Mouse (Mus musculus): ENCODE data around the gene Fignl2. TPM values are rescaled to one million over a fixed set of nuclear protein-coding genes. Genes with fewer than 3 reads are reported as not detected.

Gene Fignl2
- polyA plus RNA-seq, 1 experiment: 2.7 TPM

DNA sequence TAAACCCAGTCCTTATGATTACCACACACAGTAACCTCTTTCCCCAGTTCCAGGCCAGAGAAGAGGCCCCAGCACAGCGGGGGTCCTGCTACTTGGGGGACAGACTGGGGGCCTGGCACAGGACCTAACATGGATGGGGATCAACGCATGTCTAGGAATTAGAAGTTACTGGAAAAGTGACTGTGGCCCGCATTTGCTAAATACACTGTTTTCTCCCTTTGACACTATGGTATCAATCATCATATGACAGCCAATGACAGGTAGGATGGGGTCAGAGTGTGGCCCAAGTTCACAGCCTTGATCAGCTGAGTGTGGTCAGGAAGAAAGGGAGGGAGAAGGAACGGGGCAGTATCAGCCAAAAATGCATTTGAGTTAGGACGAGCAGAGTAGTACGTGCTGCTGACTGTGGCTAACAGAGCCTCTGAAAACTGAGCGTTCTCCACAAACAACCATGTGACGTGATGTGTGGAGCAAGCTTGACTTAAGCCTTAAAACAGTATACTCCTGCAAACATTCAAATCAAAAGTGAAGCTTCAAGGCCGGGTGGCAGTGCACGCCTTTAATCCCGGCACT lies 18.0 kb downstream of the Fignl2 start:
- WGBS: 77% methylated on average over 11 of the region's 11 CpGs
- TF ChIP-seq CTCF (IDR thresholded peaks at IDR 0.05; ENCODE audit: borderline replicate concordance, insufficient read depth, low read depth, low read length) (no peak), POLR2A (IDR thresholded peaks at IDR 0.05; ENCODE audit: borderline replicate concordance, insufficient read depth, low read length) (no peak)
- no peak for DNase-seq
- Histone ChIP-seq H3K27ac (ENCODE audit: insufficient read depth, low read length) (no peak overlapping the region), H3K4me3 (replicated peaks; ENCODE audit: insufficient read depth, low read depth, low read length) (no peak overlapping the region), H3K4me1 (ENCODE audit: control insufficient read depth, insufficient read depth, low read length) (peaks cover 7% of the 10 kb centered on the region), H3K27me3 (ENCODE audit: control insufficient read depth, insufficient read depth, low read length) (no peaks in the 10 kb centered on the region)

- H3K27ac ChIP-seq (ENCODE audit: insufficient read depth, low read length): no peak overlapping the region
- no peaks in the 10 kb centered on the region for H3K27me3 ChIP-seq (ENCODE audit: control insufficient read depth, insufficient read depth, low read length)
- peaks cover under 1% of the 10 kb centered on the region; the same call in 1 of the 2 replicates for H3K4me1 ChIP-seq (ENCODE audit: control insufficient read depth, insufficient read depth, low read length)
- WGBS: 52% methylated on average over 9 of the region's 9 CpGs
- TF ChIP-seq CTCF (IDR thresholded peaks at IDR 0.05; ENCODE audit: borderline replicate concordance, insufficient read depth, low read depth, low read length) (no peak), POLR2A (IDR thresholded peaks at IDR 0.05; ENCODE audit: borderline replicate concordance, insufficient read depth, low read length) (no peak)
- no peak overlapping the region for H3K4me3 ChIP-seq (replicated peaks; ENCODE audit: insufficient read depth, low read depth, low read length)
- DNase-seq: no peak
These were observed 18.6 kb downstream of the Fignl2 start for GRCm38 (mm10) chr15:101059570-101060279.

- Histone ChIP-seq H3K27me3 (ENCODE audit: control insufficient read depth, insufficient read depth, low read length) (peaks cover 5% of the 10 kb centered on the region; the same call in 1 of the 2 replicates), H3K4me1 (ENCODE audit: control insufficient read depth, insufficient read depth, low read length) (no peaks in the 10 kb centered on the region), H3K27ac (ENCODE audit: insufficient read depth, low read length) (no peak overlapping the region), H3K4me3 (replicated peaks; ENCODE audit: insufficient read depth, low read depth, low read length) (no peak overlapping the region)
- WGBS: 46% methylated on average over 10 of the region's 10 CpGs
- no peak for DNase-seq
- TF ChIP-seq CTCF (IDR thresholded peaks at IDR 0.05; ENCODE audit: borderline replicate concordance, insufficient read depth, low read depth, low read length) (peak; percentile 35; the same call in 1 of the 2 replicates), POLR2A (IDR thresholded peaks at IDR 0.05; ENCODE audit: borderline replicate concordance, insufficient read depth, low read length) (no peak)
These were observed 22.1 kb downstream of the Fignl2 start for GRCm38 (mm10) chr15:101056225-101056624.

- 78% methylated on average over 10 of the region's 10 CpGs for WGBS
- DNase-seq: no peak
- no peaks in the 10 kb centered on the region for H3K4me1 ChIP-seq (ENCODE audit: control insufficient read depth, insufficient read depth, low read length)
- no peak overlapping the region for H3K27ac ChIP-seq (ENCODE audit: insufficient read depth, low read length)
- peaks cover 5% of the 10 kb centered on the region; the same call in 1 of the 2 replicates for H3K27me3 ChIP-seq (ENCODE audit: control insufficient read depth, insufficient read depth, low read length)
- no peak overlapping the region for H3K4me3 ChIP-seq (replicated peaks; ENCODE audit: insufficient read depth, low read depth, low read length)
- TF ChIP-seq POLR2A (IDR thresholded peaks at IDR 0.05; ENCODE audit: borderline replicate concordance, insufficient read depth, low read length) (no peak), CTCF (IDR thresholded peaks at IDR 0.05; ENCODE audit: borderline replicate concordance, insufficient read depth, low read depth, low read length) (no peak)
These were observed 23.8 kb downstream of the Fignl2 start for GRCm38 (mm10) chr15:101054541-101054940.

GRCm38 (mm10) chr15:101053832-101054459 lies 24.4 kb downstream of the Fignl2 start:
- WGBS: 12% methylated on average over 64 of the region's 65 CpGs

DNA sequence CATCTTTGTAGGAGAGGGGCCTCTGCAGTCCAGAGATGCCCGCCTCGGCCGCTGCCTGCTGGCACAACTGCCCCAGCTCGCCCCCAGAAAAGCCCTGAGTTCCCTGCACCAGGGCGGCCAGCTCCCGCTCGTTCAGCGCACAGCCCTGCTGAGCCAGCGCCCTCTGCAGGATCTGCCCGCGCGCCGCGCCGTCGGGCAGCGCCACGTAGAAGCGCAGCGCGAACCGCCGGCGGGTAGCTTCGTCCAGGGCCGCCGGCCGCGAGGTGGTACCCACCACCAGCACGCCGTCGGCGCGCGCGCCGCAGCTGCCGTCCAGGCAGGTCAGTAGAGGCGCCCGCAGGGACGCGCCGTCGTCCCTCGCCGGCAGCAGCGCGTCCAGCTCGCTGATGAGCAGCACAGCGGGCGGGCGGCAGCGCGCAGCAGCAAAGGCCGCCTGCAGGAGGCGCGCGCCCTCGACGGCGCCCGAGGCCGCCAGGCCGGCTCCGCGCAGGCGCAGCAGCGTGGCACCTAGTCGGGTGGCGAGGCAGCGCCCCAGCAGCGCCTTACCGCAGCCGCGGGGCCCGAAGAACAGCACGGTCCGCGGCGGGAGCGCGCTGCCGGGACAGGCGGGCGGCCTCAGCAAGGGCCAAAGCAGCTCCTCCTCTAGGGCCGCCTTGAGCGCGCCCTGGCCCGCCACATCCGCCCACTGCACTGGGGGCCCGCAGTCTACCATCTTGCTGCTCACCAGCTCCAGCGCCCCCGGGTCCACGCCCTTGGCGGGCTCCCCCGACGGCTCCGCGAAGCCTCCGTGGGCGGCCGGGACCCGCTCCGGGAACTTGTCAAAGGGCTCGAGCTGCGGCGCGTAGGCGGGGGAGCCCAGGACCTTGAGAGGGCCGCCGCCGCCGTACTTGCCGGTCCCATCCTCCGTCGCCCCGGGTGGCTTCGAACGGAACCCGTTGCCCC lies 25.5 kb downstream of the Fignl2 start:
- DNase-seq: no peak
- no peak overlapping the region for H3K4me3 ChIP-seq (replicated peaks; ENCODE audit: insufficient read depth, low read depth, low read length)
- no peaks in the 10 kb centered on the region for H3K4me1 ChIP-seq (ENCODE audit: control insufficient read depth, insufficient read depth, low read length)
- no peak for TF ChIP-seq POLR2A (IDR thresholded peaks at IDR 0.05; ENCODE audit: borderline replicate concordance, insufficient read depth, low read length)
- WGBS: 15% methylated on average over 120 of the region's 120 CpGs
- no peak overlapping the region for H3K27ac ChIP-seq (ENCODE audit: insufficient read depth, low read length)
- peaks cover 5% of the 10 kb centered on the region; the same call in 1 of the 2 replicates for H3K27me3 ChIP-seq (ENCODE audit: control insufficient read depth, insufficient read depth, low read length)

More at GRCm38 (mm10) chr15:101053832-101054459, 24.4 kb downstream of the Fignl2 start:
- Histone ChIP-seq H3K4me1 (ENCODE audit: control insufficient read depth, insufficient read depth, low read length) (no peaks in the 10 kb centered on the region), H3K27me3 (ENCODE audit: control insufficient read depth, insufficient read depth, low read length) (peaks cover 5% of the 10 kb centered on the region; the same call in 1 of the 2 replicates), H3K27ac (ENCODE audit: insufficient read depth, low read length) (no peak overlapping the region), H3K4me3 (replicated peaks; ENCODE audit: insufficient read depth, low read depth, low read length) (no peak overlapping the region)
- TF ChIP-seq POLR2A (IDR thresholded peaks at IDR 0.05; ENCODE audit: borderline replicate concordance, insufficient read depth, low read length): no peak
- TF ChIP-seq CTCF (IDR thresholded peaks at IDR 0.05; ENCODE audit: borderline replicate concordance, insufficient read depth, low read depth, low read length): no peak
- no peak for DNase-seq

- no peak for DNase-seq
- no peak overlapping the region for H3K4me3 ChIP-seq (replicated peaks; ENCODE audit: insufficient read depth, low read depth, low read length)
- no peak overlapping the region for H3K27ac ChIP-seq (ENCODE audit: insufficient read depth, low read length)
- 33% methylated on average over 10 of the region's 10 CpGs for WGBS
- H3K27me3 ChIP-seq (ENCODE audit: control insufficient read depth, insufficient read depth, low read length): peaks cover 7% of the 10 kb centered on the region; the same call in 1 of the 2 replicates
- TF ChIP-seq POLR2A (IDR thresholded peaks at IDR 0.05; ENCODE audit: borderline replicate concordance, insufficient read depth, low read length) (no peak), CTCF (IDR thresholded peaks at IDR 0.05; ENCODE audit: borderline replicate concordance, insufficient read depth, low read depth, low read length) (no peak)
- no peaks in the 10 kb centered on the region for H3K4me1 ChIP-seq (ENCODE audit: control insufficient read depth, insufficient read depth, low read length)
These were observed 26.5 kb downstream of the Fignl2 start for GRCm38 (mm10) chr15:101051869-101052268.

All from cerebellum, adult 2 months (tissue).